Mouse (Mus musculus) urinary bladder, postnatal 14 days (tissue): ENCODE data around the gene Insm1.

ENCODE experiments used
- DNase-seq: peaks from one replicate; pipeline ENCODE4 v3.0.0; 2021; ENCODE audit warnings: low spot score

Gene Insm1

GRCm38 (mm10) chr2:146221076-146221928 lies at the start of gene Insm1:
Gene Insm1, plus strand, starts transcription at chr2:146221921.
- peak; percentile 15 for DNase-seq

- DNase-seq, result no peak
These were observed 49.6 kb upstream of the Insm1 start for GRCm38 (mm10) chr2:146172106-146172505.

- no peak for DNase-seq
These were observed 47.5 kb upstream of the Insm1 start for GRCm38 (mm10) chr2:146174173-146174572.

GRCm38 (mm10) chr2:146178718-146179117 lies 43.0 kb upstream of the Insm1 start:
- no peak for DNase-seq

- DNase-seq, result no peak
These were observed 37.6 kb upstream of the Insm1 start for GRCm38 (mm10) chr2:146183830-146184793.

- no peak for DNase-seq
These were observed 25.6 kb upstream of the Insm1 start for GRCm38 (mm10) chr2:146196126-146196525.

- no peak for DNase-seq
These were observed 23.8 kb upstream of the Insm1 start for GRCm38 (mm10) chr2:146197947-146198346.

GRCm38 (mm10) chr2:146210968-146211367 lies 10.8 kb upstream of the Insm1 start:
- no peak for DNase-seq

GRCm38 (mm10) chr2:146214715-146215114 lies 7.0 kb upstream of the Insm1 start:
- DNase-seq, result no peak

GRCm38 (mm10) chr2:146216111-146217064 lies 5.3 kb upstream of the Insm1 start:
- DNase-seq, result no peak

- DNase-seq, result no peak
These were observed 4.3 kb upstream of the Insm1 start for GRCm38 (mm10) chr2:146217227-146217980.

- no peak for DNase-seq
These were observed 3.5 kb upstream of the Insm1 start for GRCm38 (mm10) chr2:146218161-146218691.

GRCm38 (mm10) chr2:146218881-146219535 lies 2.7 kb upstream of the Insm1 start:
- DNase-seq, result no peak

GRCm38 (mm10) chr2:146219791-146220190 lies 1.9 kb upstream of the Insm1 start:
- no peak for DNase-seq

- DNase-seq, result no peak
These were observed 1.1 kb upstream of the Insm1 start for GRCm38 (mm10) chr2:146220591-146221075.

GRCm38 (mm10) chr2:146221929-146222278 lies 183 bp downstream of the Insm1 start:
- no peak for DNase-seq

GRCm38 (mm10) chr2:146222279-146223175 lies 806 bp downstream of the Insm1 start:
- DNase-seq, result no peak

- no peak for DNase-seq
These were observed 1.6 kb downstream of the Insm1 start for GRCm38 (mm10) chr2:146223176-146223905.
